Mouse (Mus musculus): ENCODE data around the gene Kirrel3.
A peak's percentile ranks its signal among the peaks of the same experiment; 100 is the strongest.

The Kirrel3 gene

GRCm38 (mm10) chr9:34752076-34752800, 266.5 kb downstream of the Kirrel3 start:
- no peak for DNase-seq (ENCODE audit: low read depth, low spot score)

GRCm38 (mm10) chr9:34752801-34753170, 267.1 kb downstream of the Kirrel3 start:
- peak; percentile 9 for DNase-seq (ENCODE audit: low read depth, low spot score)

GRCm38 (mm10) chr9:34753891-34754290, 268.2 kb downstream of the Kirrel3 start:
- no peak for DNase-seq (ENCODE audit: low read depth, low spot score)

GRCm38 (mm10) chr9:34754523-34755097, 268.9 kb downstream of the Kirrel3 start:
- DNase-seq (ENCODE audit: low read depth, low spot score) = no peak

DNA sequence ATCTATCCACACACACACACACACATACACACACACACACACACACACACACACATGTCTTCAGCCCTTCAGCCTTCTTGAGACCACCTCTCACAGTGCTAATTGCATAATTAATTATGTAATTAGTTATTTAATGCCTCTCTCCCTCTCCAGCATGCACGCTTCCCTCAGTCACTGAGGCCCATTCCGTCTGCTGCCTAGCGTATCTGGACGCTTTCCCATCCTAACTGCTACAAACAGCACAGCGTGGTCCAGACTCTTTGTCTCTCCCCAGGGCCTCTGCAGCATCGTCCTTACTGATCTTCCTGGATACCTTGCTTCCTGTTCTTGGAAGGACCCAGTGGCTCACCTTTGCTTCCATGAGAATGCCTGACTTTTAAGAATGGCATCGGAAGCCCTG, 270.4 kb downstream of the Kirrel3 start:
- DNase-seq (ENCODE audit: low read depth, low spot score) = no peak

GRCm38 (mm10) chr9:34758925-34759324, 273.2 kb downstream of the Kirrel3 start:
- DNase-seq (ENCODE audit: low read depth, low spot score) = no peak

DNA sequence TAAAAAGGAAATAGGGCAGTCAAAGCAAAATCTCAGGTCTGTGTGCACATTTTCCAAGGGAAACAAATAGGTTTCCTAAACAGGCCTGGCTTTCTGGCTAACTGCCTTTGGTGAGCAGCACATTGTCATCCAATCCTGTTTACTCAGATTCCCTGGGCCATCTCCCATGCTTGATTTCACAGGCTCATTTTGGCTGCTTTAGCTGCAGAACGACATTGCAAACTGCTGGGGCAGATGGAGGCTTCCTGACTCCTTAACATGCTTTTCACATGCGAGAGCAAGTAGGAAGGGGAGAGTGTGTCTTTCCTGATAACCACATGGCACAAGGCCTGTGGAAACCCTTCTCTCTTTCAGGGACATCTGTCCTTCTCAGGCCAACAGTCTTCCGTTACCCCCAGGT, 274.8 kb downstream of the Kirrel3 start:
- no peak for DNase-seq (ENCODE audit: low read depth, low spot score)

DNA sequence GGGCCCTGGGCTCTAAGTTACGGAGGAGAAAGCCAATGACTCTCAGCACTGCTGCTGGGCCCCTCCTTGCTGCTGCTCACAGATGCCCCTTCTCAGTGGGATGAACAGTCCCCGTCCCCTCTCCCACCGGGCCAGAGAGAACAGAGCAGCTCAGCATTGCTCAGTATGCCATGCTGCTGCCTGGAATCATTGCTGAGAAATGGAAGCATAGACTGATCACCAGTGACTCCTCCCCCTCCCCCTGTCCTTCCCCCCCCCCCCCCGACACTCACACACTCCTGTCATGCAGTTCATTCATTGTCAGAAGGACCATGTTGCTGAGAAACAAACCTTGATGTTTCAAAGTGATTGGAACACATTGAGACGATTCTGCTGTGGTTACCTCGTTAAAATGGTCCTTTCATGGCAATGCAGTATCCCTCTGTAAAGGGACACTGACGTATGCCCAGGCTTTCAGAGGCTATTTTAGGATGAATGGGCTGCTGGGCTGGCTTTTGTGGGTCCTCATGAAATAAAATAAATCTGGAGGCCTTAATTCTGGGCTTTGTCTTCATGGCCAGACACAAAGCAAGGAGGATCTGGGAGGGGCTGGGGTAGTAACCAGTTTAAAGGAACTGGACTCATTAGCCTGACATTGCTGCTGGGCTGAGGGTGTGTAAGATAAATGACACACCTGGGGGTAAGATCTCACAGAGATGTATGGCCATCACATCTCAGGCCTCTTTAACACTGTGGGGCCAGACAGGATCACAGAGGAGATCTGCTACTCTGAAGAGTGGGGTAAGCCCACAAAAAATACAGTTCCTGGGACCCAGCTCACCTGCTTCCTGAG, 281.3 kb downstream of the Kirrel3 start:
- no peak for DNase-seq (ENCODE audit: low read depth, low spot score)

GRCm38 (mm10) chr9:34768961-34769360, 283.3 kb downstream of the Kirrel3 start:
- no peak for DNase-seq (ENCODE audit: low read depth, low spot score)

- DNase-seq (ENCODE audit: low read depth, low spot score) = no peak
Measured at GRCm38 (mm10) chr9:34770951-34771350, 285.3 kb downstream of the Kirrel3 start.

DNA sequence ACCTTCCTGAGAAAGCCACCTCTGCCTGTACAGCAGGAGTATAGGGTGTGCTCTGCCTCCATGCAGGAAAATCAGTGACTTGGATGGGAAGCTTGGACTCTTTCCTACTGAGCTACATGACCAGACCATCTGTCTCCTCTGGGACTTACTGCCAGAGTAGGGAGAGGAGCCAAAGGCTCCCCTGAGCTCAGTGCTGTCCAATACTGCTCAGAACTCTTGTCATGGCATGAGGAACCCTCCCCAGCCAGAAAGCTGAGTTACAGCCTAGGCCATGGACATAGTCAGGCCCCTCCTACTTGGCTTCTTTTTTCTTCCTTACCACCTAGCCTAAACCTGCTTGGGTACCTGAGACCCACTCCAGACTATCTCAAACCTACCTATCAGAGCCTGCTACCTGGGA, 285.7 kb downstream of the Kirrel3 start:
- no peak for DNase-seq (ENCODE audit: low read depth, low spot score)

DNA sequence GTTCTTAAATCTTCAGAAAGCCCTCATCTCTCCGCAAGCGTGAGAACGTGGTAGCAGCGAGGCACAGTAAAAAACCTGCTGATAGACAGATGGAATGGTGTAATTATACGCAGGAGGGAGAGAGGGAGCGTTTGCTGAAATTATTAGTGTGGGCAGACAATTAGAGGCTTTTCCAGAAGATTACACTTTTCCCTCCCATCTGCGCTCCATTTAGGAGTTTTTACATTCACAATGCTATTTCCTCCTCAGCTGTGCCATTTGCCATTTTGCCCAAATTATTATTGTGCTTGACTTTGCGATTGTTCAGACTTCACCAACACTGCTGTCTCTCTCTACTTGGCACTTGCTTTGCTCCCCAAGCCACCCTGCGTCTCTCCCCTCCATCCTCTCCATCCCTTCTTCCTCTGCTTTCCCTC, 286.3 kb downstream of the Kirrel3 start:
- DNase-seq (ENCODE audit: low read depth, low spot score) = no peak

DNA sequence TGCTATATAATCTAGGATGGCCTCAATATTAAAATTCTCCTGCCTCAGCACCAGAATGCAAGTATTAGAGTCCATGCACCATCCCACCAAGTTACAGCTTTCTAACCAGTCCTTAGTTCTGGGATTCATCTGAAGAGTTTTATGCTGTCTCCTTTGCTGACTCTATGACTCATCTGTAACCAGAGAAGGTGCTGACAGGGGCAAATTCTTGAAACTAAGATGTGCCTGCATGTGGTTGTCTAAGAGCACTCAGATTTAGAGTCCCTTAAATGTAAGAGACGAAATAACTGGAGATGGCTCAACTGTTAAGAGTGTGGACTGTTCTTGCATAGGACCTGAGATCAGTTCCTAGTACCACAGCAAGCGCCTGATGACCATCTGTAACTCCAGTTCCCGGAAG, 295.7 kb downstream of the Kirrel3 start:
- DNase-seq (ENCODE audit: low read depth, low spot score) = no peak

- DNase-seq (ENCODE audit: low read depth, low spot score) = no peak
Measured at GRCm38 (mm10) chr9:34787915-34788314, 302.2 kb downstream of the Kirrel3 start.

GRCm38 (mm10) chr9:34795226-34795625, 309.5 kb downstream of the Kirrel3 start:
- DNase-seq (ENCODE audit: low read depth, low spot score) = no peak

- no peak for DNase-seq (ENCODE audit: low read depth, low spot score)
Measured at GRCm38 (mm10) chr9:34797688-34798339, 312.1 kb downstream of the Kirrel3 start.

- no peak for DNase-seq (ENCODE audit: low read depth, low spot score)
Measured at GRCm38 (mm10) chr9:34801662-34802061, 316.0 kb downstream of the Kirrel3 start.

DNA sequence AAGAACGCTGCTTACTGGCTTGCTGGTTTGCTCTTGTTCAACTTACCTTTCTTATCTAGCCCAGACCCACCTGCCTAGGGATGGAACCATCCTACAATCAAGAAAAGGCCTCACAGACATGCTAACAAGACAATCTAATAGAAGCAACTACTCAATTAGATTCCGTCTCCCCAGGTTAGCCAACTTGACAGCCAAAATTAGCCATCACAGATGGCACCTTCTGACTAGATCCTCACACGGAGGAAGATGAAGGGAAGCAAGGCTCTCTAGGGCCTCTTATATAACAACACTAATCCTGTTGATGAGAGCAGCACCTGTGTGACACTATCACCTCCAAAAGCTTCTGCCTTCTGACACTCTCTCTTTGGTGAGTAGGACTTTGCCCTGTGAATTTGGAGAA, 321.2 kb downstream of the Kirrel3 start:
- no peak for DNase-seq (ENCODE audit: low read depth, low spot score)

DNA sequence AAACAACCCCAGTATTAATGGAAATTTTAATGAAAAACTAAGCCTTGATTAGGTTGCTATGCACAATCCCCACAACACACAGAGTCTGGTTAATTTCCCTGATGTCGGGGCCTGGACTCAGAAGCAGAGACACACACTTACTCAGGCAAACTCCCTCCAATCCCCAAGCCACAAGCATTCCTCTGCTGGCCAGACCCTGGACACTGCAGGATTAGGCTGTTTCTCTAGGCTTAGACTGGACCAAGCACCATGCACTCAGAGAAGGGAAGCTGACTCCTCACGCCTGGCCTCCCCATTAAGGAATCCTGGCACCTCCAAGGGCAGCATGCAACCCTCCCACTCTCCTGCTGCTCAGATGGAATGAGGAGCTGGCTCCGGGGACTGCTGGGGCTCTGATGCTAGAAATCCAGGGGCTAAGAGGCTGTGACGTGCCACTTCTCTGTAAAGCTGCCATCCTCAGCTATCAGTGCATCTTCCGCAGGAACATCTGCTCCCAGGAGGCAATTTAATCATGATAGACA, 324.4 kb downstream of the Kirrel3 start:
- DNase-seq (ENCODE audit: low read depth, low spot score) = no peak

DNA sequence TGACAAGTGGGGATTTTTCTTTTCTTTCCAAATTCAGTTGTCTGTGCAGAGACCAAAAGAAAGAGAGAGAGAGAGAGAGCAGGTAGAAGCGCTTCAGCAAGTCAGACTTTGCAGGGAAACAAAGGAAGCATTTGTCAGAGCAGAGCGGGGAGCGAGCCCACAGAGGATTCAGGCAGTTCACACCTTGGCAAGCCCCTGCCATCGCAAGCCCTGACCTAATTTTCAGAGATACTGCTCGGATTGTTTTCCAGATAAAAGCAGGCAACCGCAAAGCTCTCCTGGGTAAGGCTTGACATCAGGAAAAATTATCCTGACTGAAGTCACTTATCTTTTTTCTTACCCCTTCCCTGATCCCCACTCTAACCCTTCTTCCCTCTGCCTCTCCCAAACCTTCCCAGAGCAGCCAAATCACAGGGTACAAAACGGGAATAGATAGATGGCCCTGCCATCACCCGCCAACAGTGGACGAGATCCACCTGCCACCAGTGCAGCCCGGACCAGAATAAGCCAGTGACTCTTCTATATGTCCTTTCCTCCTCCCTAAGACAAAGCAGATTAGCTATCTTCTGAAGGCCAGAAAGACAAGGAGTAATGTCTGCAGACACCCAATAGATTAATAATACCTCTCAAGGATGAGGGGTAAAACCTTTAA, 332.8 kb downstream of the Kirrel3 start:
- no peak for DNase-seq (ENCODE audit: low read depth, low spot score)

GRCm38 (mm10) chr9:34824358-34825088, 338.8 kb downstream of the Kirrel3 start:
- DNase-seq (ENCODE audit: low read depth, low spot score) = no peak
